Mouse (Mus musculus) thymus, postnatal 0 days (tissue): ENCODE data around the gene Eif1b. TPM values are rescaled to one million over a fixed set of nuclear protein-coding genes. Genes with fewer than 3 reads are reported as not detected.

ENCODE experiments used
- DNase-seq: peaks from one replicate; pipeline ENCODE4 v3.0.0-alpha.2; 2015; ENCODE audit warnings: low spot score
- polyA plus RNA-seq: library from polyadenylated mRNA; unstranded; fragments of >200 nt; fragmentation: Nextera tagmentation; extraction: Ambion mirVana; gene quantifications from 2 replicates; pipeline ENCODE4 v1.2.1, GENCODE M21; 2015

The Eif1b gene
- polyA plus RNA-seq = 262 and 286 TPM in 2 replicates

DNA sequence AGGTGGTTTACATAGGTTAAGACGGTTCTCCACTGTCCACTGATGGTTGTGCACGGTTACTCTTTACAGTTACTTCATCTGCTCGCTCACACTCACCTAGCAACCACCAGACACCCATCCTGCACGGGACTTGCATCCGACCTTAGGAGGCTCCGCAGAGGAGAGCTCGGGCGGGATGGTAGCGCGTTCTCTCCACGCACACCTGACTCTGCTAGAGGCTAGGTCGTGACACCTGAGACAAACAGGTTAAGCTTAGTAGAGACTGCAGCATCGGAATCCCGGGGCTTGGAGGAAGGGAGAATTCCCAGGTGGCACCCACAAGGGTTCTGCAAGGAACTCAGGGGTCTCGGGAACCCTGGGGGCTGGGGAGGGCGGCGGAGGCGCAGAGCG is at the start of gene Eif1b:
Gene Eif1b, plus strand, starts transcription at position 223 of the 390 bp plus-strand sequence.
- DNase-seq = peak; percentile 53

GRCm38 (mm10) chr9:120444642-120445041 is 47.4 kb upstream of the Eif1b start:
- no peak for DNase-seq

DNA sequence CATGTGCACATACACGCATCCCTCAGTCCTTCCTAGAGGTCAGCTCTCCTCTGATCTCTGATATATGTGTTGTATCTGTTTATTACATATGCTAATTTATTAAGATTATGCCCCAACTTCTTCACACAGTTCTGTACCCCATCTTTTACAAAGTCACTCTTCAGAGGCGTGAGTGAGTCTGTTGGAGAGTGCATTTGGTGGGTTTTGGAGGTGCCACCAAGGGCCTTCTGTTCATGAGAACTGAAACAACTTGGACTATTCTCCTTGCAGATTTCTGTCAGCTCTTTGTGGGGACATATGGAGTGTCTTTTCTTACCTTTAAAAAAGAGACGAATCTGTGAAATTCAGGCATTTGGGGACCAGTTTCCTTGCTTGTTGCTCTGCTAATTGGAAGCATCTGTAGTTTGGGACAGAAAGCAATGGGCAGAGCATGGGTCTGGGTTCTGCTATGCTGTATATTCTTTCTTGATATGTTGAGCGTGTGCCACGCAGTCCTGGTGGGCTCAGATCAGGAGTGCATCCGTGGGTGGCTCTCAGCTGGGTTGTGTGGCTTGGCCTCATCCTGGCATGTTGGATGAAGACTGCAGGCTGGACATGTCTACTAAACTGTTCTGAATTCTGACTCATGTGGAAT is 42.2 kb upstream of the Eif1b start:
- no peak for DNase-seq

GRCm38 (mm10) chr9:120455768-120456655 is 36.0 kb upstream of the Eif1b start:
- no peak for DNase-seq

DNA sequence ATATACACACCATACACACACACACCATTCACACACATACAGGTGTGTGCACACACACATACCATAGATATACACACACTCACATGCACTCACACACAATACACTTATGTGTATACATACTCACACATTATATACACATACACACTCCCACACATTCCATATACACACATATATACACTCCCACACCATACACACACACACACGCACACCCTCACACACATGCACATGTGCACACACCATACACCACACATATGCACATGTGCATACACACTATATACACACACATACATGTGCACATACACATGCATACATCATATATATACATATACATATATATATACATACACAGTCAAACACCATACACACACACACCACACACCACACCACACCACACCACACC is 21.6 kb upstream of the Eif1b start:
- no peak for DNase-seq

GRCm38 (mm10) chr9:120481644-120482043 is 10.4 kb upstream of the Eif1b start:
- no peak for DNase-seq

GRCm38 (mm10) chr9:120482382-120482781 is 9.7 kb upstream of the Eif1b start:
- DNase-seq = no peak

DNA sequence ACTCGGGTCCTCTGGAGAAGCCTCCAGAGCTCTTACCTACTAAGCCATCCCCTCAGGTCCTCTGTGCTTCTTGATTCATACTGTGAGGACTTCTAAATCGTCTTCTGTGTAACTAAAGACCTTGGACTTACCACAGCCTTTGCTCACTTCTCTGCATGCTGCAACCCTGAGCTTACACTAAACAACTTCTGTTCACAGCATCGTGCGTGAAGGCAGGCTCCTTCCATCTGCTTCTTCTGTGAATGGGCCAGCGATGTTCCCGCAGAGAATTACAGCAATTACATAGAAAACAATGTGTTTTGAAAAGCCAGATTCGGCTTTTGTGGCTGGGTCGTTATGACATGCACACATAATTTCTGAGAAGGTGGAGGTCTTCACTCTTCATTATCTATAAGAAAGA is 8.9 kb upstream of the Eif1b start:
- DNase-seq = no peak

GRCm38 (mm10) chr9:120487076-120487475 is 5.0 kb upstream of the Eif1b start:
- DNase-seq = no peak

DNA sequence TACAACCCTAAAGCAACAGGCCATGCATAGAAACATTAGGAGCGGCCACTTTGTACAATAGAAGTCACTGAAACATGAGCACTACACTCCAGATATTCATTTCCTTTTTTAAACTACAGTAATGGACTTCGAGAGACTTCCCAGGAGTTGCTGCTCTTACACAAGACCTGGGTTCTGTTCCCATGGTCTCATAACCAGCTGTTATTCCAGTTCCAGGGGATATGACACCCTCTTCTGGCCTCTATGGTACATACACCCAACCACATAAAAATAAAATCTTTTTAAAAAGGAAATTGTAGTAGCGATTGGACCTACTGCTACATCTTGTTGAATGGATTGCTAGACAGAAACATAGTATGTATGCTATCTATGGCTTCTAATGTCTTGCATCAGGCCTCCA is 523 bp upstream of the Eif1b start:
- DNase-seq = no peak

DNA sequence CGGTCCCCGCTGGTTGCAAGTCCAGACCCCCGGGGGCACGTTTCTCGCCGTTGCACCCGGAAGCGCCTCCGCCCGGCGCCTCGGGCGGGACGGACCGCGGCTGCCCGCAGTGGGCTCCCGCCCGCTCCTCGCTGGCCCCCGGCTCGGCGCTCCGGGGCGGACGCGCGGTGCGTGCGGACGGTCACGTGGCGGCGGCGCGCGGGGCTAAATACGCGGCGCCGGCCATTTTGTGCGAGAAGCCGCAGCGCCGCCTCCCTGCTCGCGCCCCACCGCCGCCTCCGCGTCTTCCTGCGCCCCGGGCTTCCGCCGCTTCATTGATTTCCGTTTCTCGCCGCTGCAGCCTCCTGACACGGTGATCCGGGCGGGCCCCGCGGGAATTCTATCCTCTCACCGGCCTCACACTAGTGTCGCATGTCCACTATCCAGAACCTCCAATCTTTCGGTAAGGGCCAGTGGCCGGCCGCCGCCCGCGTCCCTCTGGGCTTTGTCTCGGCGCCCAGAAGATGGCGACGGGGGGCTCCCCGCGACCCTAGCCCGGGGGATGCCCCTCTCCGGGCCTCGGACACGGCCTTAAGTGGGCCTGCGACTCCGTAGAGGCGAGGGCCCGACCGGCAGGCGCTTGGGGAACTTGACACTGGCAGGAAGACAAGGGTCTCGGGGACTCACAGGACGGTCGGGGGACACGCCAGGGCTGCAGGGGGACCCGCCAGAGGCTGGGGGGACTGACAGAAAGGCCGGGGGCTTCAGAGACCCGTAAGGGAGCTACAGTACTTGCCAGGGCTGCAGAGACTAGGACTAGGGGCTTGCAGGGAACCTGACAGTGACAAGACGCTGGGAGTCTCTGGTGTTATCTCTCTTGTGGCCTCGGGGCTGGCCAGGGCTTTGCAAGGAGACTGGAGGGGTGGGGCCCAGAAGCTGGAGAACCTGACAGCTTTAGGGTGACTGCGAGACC is 644 bp downstream of the Eif1b start:
- peak; percentile 85 for DNase-seq

- no peak for DNase-seq
Measured at GRCm38 (mm10) chr9:120493781-120494180, 1.7 kb downstream of the Eif1b start.

DNA sequence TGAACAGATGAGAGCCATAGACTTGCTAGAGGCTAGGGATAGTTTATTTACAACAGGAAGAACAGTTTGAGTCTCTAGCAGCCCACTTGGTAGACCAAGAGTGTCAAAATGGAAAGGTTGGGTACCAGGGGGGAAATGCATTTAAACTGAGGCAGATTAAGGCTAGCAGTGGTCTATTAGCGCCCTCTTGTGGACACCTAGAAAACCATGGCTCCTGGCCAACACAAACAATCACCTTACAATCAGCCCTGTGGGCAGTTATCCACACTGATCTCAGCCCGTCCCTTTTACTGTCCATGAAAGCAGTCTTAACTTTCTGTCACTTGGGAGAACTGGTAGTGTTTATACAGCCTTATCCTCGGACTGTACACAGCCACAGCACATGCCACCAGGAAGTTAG is 4.7 kb downstream of the Eif1b start:
- peak; percentile 78 for DNase-seq

- DNase-seq = no peak
Measured at GRCm38 (mm10) chr9:120497983-120498382, 6.0 kb downstream of the Eif1b start.

DNA sequence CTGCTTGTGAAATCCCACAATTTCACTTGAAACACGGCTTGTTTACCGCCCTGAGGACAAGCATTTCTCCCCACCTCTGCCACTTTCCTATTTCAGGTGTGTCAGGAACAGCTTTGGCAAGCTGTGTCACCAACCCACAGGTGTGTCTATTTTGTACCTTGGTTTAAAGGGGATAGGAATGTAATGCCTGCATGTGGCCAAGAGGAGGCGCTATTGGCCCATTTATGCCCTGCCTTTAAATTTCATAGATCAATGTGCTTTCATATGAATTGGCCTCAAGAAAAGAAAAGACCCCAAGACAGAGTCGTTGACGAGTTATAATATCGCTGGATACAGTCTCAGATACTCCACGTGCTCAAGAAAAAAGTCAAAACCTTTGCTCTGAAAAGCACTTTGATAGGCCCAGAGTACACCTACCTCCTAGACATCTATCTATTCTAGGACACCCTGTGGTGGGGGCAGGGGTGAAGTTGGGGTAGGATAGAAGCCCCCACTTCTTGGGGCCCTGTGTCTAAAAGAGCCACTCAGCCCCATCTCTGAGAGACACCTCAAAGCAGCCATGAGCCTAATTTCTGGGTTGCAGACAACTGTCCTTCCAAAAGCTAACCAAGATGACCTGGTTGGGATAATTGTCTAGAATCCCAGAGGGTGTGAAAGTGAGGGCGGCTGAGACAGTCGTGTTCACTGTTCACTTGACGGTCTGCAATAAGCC is 9.3 kb downstream of the Eif1b start:
- DNase-seq = peak; percentile 37

- peak; percentile 88 for DNase-seq
Measured at GRCm38 (mm10) chr9:120502013-120502412, 10.0 kb downstream of the Eif1b start.

- no peak for DNase-seq
Measured at GRCm38 (mm10) chr9:120504423-120504822, 12.4 kb downstream of the Eif1b start.

DNA sequence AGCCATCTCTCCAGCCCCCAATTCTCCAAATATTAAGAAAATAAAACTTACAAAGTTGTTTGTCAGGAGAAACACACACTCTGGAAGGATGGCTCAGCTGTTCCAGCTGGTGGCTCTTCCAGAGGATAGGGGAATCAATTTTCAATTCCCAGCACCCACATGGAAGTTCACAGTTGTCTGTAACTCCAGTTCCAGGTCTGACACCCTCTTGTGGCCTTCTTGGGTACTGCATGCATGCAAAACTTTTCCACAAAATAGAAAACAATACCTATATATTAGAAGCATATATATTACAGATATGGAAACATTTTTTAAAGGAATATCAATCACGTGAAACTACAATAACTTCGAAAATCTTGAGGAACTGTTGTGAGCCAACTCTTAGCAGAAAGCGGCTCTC is 19.7 kb downstream of the Eif1b start:
- DNase-seq = no peak

GRCm38 (mm10) chr9:120516720-120517119 is 24.7 kb downstream of the Eif1b start:
- DNase-seq = no peak

GRCm38 (mm10) chr9:120518946-120519345 is 26.9 kb downstream of the Eif1b start:
- DNase-seq = no peak
